Mouse (Mus musculus) thymus, adult 2 months (tissue): ENCODE results near the gene Angptl1. TPM values are rescaled to one million over a fixed set of nuclear protein-coding genes. Genes with fewer than 3 reads are reported as not detected.

Experiments used
- DNase-seq: peaks from one replicate; pipeline ENCODE4 v3.0.0; 2021
- H3K27ac ChIP-seq: fragments of 200-500 bp; 2 replicates; pipeline ENCODE4 v1.5.1; 2012; ENCODE audit warnings: low read length, control low read depth; ENCODE audit not compliant: control insufficient read depth, insufficient read depth
- H3K27me3 ChIP-seq: fragments of 200-500 bp; 2 replicates; pipeline ENCODE4 v1.6.1; 2012; ENCODE audit warnings: mild to moderate bottlenecking, low read length, moderate library complexity, mixed read lengths; ENCODE audit not compliant: control insufficient read depth, insufficient read depth
- H3K36me3 ChIP-seq: fragments of 200-500 bp; 2 replicates; pipeline ENCODE4 v1.6.1; 2012; ENCODE audit warnings: mild to moderate bottlenecking, low read length, moderate library complexity; ENCODE audit not compliant: control insufficient read depth, insufficient read depth
- H3K4me1 ChIP-seq: fragments of 200-500 bp; replicated peaks from 2 replicates; pipeline ENCODE4 v1.6.1; 2012; ENCODE audit warnings: low read length; ENCODE audit not compliant: control insufficient read depth, insufficient read depth
- H3K4me3 ChIP-seq: fragments of 200-500 bp; 2 replicates; pipeline ENCODE4 v1.5.1; 2012; ENCODE audit warnings: mild to moderate bottlenecking, low read length, control low read depth, moderate library complexity; ENCODE audit not compliant: control insufficient read depth, insufficient read depth
- CTCF ChIP-seq: fragments of 200-500 bp; IDR thresholded peaks from 2 replicates; pipeline ENCODE4 v1.5.1; 2012; ENCODE audit warnings: mild to moderate bottlenecking, control low read depth, low read length, moderate library complexity, borderline replicate concordance; ENCODE audit not compliant: control insufficient read depth, poor library complexity, insufficient read depth; ENCODE audit errors: extremely low read depth
- POLR2A ChIP-seq: fragments of 200-500 bp; IDR thresholded peaks from 2 replicates; pipeline ENCODE4 v1.6.1; 2012; ENCODE audit warnings: mild to moderate bottlenecking, low read length, control low read depth, moderate library complexity; ENCODE audit not compliant: control insufficient read depth, poor library complexity, insufficient read depth; ENCODE audit errors: extremely low read depth
- WGBS: fragments of 180-500 bp; shearing (Covaris S2); methylation state at CpG from one replicate; pipeline ENCODE4 v1.1.7; 2018; 5-methylcytosine and 5-hydroxymethylcytosine counted together
- polyA plus RNA-seq: library from polyadenylated mRNA; depleted of rRNA; stranded (reverse); fragments of >200 nt; gene quantifications from 2 replicates; pipeline ENCODE4 v1.2.3, GENCODE M21; 2012

Gene Angptl1
- polyA plus RNA-seq, 1 experiment = 0.22 TPM

- TF ChIP-seq CTCF (no peak), POLR2A (no peak)
- 96% methylated on average over 6 of the region's 6 CpGs for WGBS
These were observed 24.9 kb upstream of the Angptl1 start for GRCm38 (mm10) chr1:156813485-156813884.

GRCm38 (mm10) chr1:156819236-156819635 lies 19.1 kb upstream of the Angptl1 start:
- H3K27ac ChIP-seq = no peak overlapping the region
- no peak for TF ChIP-seq CTCF
- no peak for TF ChIP-seq POLR2A
- no peak overlapping the region for H3K4me3 ChIP-seq
- H3K27me3 ChIP-seq = no peaks in the 10 kb centered on the region
- no peak for DNase-seq
- peaks cover 46% of the 10 kb centered on the region for H3K36me3 ChIP-seq
- WGBS = 100% methylated on average over 1 of the region's 1 CpGs
- no peaks in the 10 kb centered on the region for H3K4me1 ChIP-seq

More at GRCm38 (mm10) chr1:156813485-156813884, 24.9 kb upstream of the Angptl1 start:
- no peak overlapping the region for H3K4me3 ChIP-seq
- H3K4me1 ChIP-seq = no peaks in the 10 kb centered on the region
- DNase-seq = no peak
- H3K36me3 ChIP-seq = peaks cover 44% of the 10 kb centered on the region
- no peaks in the 10 kb centered on the region for H3K27me3 ChIP-seq
- no peak overlapping the region for H3K27ac ChIP-seq

- H3K27me3 ChIP-seq = no peaks in the 10 kb centered on the region
- no peak overlapping the region for H3K27ac ChIP-seq
- no peaks in the 10 kb centered on the region for H3K4me1 ChIP-seq
- no peak for TF ChIP-seq CTCF
- no peak for TF ChIP-seq POLR2A
- no peaks in the 10 kb centered on the region for H3K36me3 ChIP-seq
- H3K4me3 ChIP-seq = no peak overlapping the region
- 93% methylated on average over 6 of the region's 6 CpGs for WGBS
- DNase-seq = no peak
These were observed 333 bp downstream of the Angptl1 start for GRCm38 (mm10) chr1:156838695-156839094.

- Histone ChIP-seq H3K4me1 (no peaks in the 10 kb centered on the region), H3K27ac (no peak overlapping the region), H3K27me3 (no peaks in the 10 kb centered on the region), H3K36me3 (no peaks in the 10 kb centered on the region), H3K4me3 (no peak overlapping the region)
- DNase-seq = no peak
- WGBS = 92% methylated on average over 11 of the region's 11 CpGs
- TF ChIP-seq POLR2A = no peak
- no peak for TF ChIP-seq CTCF
These were observed 3.4 kb downstream of the Angptl1 start for GRCm38 (mm10) chr1:156841625-156842339.

- WGBS = 93% methylated on average over 4 of the region's 4 CpGs
- Histone ChIP-seq H3K27me3 (no peaks in the 10 kb centered on the region), H3K36me3 (no peaks in the 10 kb centered on the region), H3K4me1 (no peaks in the 10 kb centered on the region), H3K27ac (no peak overlapping the region), H3K4me3 (no peak overlapping the region)
- DNase-seq = no peak
- TF ChIP-seq CTCF = no peak
- TF ChIP-seq POLR2A = no peak
These were observed 8.7 kb downstream of the Angptl1 start for GRCm38 (mm10) chr1:156847098-156847497.

GRCm38 (mm10) chr1:156852409-156852808 lies 14.0 kb downstream of the Angptl1 start:
- no peaks in the 10 kb centered on the region for H3K4me1 ChIP-seq
- H3K36me3 ChIP-seq = peaks cover 5% of the 10 kb centered on the region; the same call in 1 of the 2 replicates
- no peak for DNase-seq
- TF ChIP-seq CTCF (no peak), POLR2A (no peak)
- no peaks in the 10 kb centered on the region for H3K27me3 ChIP-seq
- no peak overlapping the region for H3K27ac ChIP-seq
- H3K4me3 ChIP-seq = no peak overlapping the region
- WGBS = 75% methylated on average over 9 of the region's 9 CpGs

- DNase-seq = no peak
- no peaks in the 10 kb centered on the region for H3K4me1 ChIP-seq
- no peak overlapping the region for H3K4me3 ChIP-seq
- H3K36me3 ChIP-seq = peaks cover 5% of the 10 kb centered on the region; the same call in 1 of the 2 replicates
- no peaks in the 10 kb centered on the region for H3K27me3 ChIP-seq
- no peak for TF ChIP-seq CTCF
- TF ChIP-seq POLR2A = no peak
- WGBS = 98% methylated on average over 5 of the region's 5 CpGs
- H3K27ac ChIP-seq = no peak overlapping the region
These were observed 14.5 kb downstream of the Angptl1 start for GRCm38 (mm10) chr1:156852872-156853271.
